In the genomic region with DNA sequence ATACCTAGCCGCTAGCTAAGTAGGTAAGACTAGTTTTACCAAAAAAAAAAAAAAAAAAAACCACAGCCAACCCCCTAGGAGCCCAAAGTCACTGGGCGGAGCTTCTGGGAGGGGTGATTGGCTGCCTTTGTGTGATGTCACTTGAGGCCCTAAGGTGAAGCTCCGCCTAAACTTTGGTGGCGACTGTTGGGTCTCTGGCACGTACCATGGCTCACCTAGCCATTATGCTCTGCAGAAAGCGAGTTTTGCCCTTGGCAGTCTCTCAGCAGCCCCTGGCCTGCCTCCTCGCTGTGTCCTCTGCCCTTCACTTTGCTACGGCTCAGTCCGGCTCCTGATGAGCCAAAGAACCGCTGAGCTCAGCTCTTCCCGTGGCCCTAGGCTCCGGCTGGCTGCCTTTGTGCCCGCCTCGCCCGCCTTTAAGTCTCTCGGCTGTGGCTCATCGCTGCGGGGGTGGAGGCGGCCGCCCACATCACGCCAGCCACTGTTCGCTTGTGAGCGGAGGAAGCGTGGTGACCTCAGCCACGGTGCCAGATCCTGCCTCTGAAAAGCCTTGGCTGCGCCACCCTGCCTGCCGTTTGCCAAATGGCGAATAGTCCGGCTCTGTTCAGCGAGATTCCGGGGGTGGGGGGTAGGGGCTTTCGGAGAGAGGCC, we compare ENCODE assay signal across 7 mouse cellular contexts. TPM values are rescaled to one million over a fixed set of nuclear protein-coding genes. Genes with fewer than 3 reads are reported as not detected.
A peak's percentile ranks its signal among the peaks of the same experiment; 100 is the strongest.
DNase-seq lines count a peak whose midpoint lies in the region; ATAC-seq lines count a peak whose summit lies in the region.

No protein-coding gene starts in this region.

- peak; percentile 54; the same call in 1 of the 2 replicates for ATAC-seq in intestine, embryonic 14.5 days (replicated peaks; ENCODE audit: low FRiP score, low TSS enrichment, low read depth)

- peaks cover 66% of the 10 kb centered on the region for H3K4me1 ChIP-seq in intestine, embryonic 14.5 days (replicated peaks; ENCODE audit: control insufficient read depth, insufficient read depth, low read length)

- H3K4me3 ChIP-seq in intestine, embryonic 14.5 days (ENCODE audit: low read depth, low read length) = peak overlapping the region; percentile 46

- intact Hi-C loops in left cerebral cortex, postnatal 25 days (cut with DNase I) = no loop called here

- peak overlapping the region; percentile 88 for H3K4me2 ChIP-seq in intestine, embryonic 14.5 days (ENCODE audit: low read length)

- H3K27me3 ChIP-seq in intestine, embryonic 14.5 days (replicated peaks; ENCODE audit: control insufficient read depth, insufficient read depth, low read length) = no peaks in the 10 kb centered on the region

- H3K27ac ChIP-seq in intestine, embryonic 14.5 days (ENCODE audit: low read depth) = peak overlapping the region; percentile 71

- peak; percentile 94 for DNase-seq in adrenal gland, adult 2 months
- DNase-seq in embryo, embryonic 10.5 days (ENCODE audit: low spot score) = peak; percentile 91
- DNase-seq in gastrocnemius, postnatal 25 days = peak; percentile 58
- DNase-seq in intestine, embryonic 14.5 days (ENCODE audit: low spot score) = peak; percentile 75
- peak; percentile 84 to 94 for DNase-seq in left cerebral cortex, postnatal 25 days (ENCODE audit: low spot score in 2 of 2)
- peak; percentile 86 for DNase-seq in mesoderm, embryonic 11.5 days (ENCODE audit: low read depth, low spot score)
- DNase-seq in right cerebral cortex, postnatal 4 days = peak; percentile 71

- peaks cover 4% of the 10 kb centered on the region; the same call in 1 of the 2 replicates for H3K36me3 ChIP-seq in intestine, embryonic 14.5 days (ENCODE audit: control insufficient read depth, insufficient read depth, low read length)

- no peaks in the 10 kb centered on the region for H3K9me3 ChIP-seq in intestine, embryonic 14.5 days (ENCODE audit: control insufficient read depth, low read length)

- H3K9ac ChIP-seq in intestine, embryonic 14.5 days (ENCODE audit: low read length) = peak overlapping the region; percentile 69

- WGBS in intestine, embryonic 14.5 days = 2% methylated on average over 32 of the region's 32 CpGs

RNA-seq across cellular contexts. Expression of a gene that starts 8.9 kb away (rescaled TPM):
- total RNA-seq in adrenal gland, adult 2 months (2021) = 1 to 10 TPM; 2.2 to 5.1 TPM
- 4.5 and 6.5 TPM in 2 replicates for polyA plus RNA-seq in adrenal gland, adult 2 months (2012; rRNA removed)
- total RNA-seq in gastrocnemius, postnatal 25 days (2021) = under 1 TPM; 0.36 to 0.78 TPM
- 5.1 and 5.6 TPM in 2 replicates for polyA plus RNA-seq in intestine, embryonic 14.5 days (2014; fragmentation: Nextera tagmentation; extraction: Ambion mirVana)
- 10 to 100 TPM; 68.4 to 73.0 TPM for total RNA-seq in left cerebral cortex, postnatal 25 days (2021)

Comparison
In these comparisons a context has a peak if more than half of its experiments do, and no peak if none do; other contexts are left out.
1. Peak in every context shown above with its lines: DNase-seq, ATAC-seq, H3K4me3 ChIP-seq and H3K27ac ChIP-seq.
2. RNA of a gene that starts 8.9 kb away (total RNA-seq): 68.4 to 73.0 TPM in left cerebral cortex, postnatal 25 days; 2.2 to 5.1 TPM in adrenal gland, adult 2 months and 0.36 to 0.78 TPM in gastrocnemius, postnatal 25 days; every median in the first group is over 10 times any median in the second.